ENCODE assay signal across 20 mouse cellular contexts in the genomic region with DNA sequence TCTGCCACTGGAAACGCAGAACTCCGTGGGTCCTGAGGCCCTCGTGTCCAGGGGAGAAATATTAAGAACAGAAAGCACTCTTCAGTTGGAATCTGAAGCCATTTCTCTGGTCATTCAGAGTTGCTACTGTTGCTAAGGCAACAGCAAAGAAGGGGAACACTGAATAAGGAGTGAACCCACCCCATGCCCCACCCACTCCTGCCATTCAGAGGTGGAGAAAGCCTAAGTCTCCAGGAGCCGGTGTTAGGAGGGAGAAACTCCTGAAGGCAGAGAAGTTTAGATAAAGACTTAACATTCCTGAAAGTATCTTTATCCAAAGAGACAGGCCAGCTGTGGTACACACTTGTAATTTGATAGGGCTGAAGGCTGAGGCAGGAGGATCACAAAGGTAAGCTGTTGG. TPM values are rescaled to one million over a fixed set of nuclear protein-coding genes. Genes with fewer than 3 reads are reported as not detected.
"Had no signal": no experiment of that assay in that cellular context is flagged by ENCODE, and none has a peak within 500 bp of the region (broad histone marks: within the 10 kb centered on the region; RNA-seq: fewer than 3 reads in every experiment).

No protein-coding gene starts in this region.

- H3K27ac ChIP-seq: layer of hippocampus, adult 2 months; limb, embryonic 10.5 days; limb, embryonic 13.5 days; liver, embryonic 13.5 days; midbrain, embryonic 10.5 days; midbrain, embryonic 13.5 days; neural tube, embryonic 13.5 days; stomach, embryonic 15.5 days had no signal

- H3K9me3 ChIP-seq: limb, embryonic 10.5 days; limb, embryonic 13.5 days; liver, embryonic 13.5 days; megakaryocyte, embryonic 14.5 days; midbrain, embryonic 10.5 days; midbrain, embryonic 13.5 days; neural tube, embryonic 13.5 days; stomach, embryonic 15.5 days had no signal

- H3K9ac ChIP-seq: limb, embryonic 13.5 days; liver, embryonic 13.5 days; midbrain, embryonic 13.5 days; neural tube, embryonic 13.5 days; stomach, embryonic 15.5 days had no signal

- H3K36me3 ChIP-seq: limb, embryonic 10.5 days; limb, embryonic 13.5 days; liver, embryonic 13.5 days; midbrain, embryonic 10.5 days; midbrain, embryonic 13.5 days; neural tube, embryonic 13.5 days; stomach, embryonic 15.5 days had no signal

- H3K4me3 ChIP-seq: layer of hippocampus, adult 2 months; limb, embryonic 10.5 days; limb, embryonic 13.5 days; liver, embryonic 13.5 days; midbrain, embryonic 10.5 days; midbrain, embryonic 13.5 days; myocyte; neural tube, embryonic 13.5 days; stomach, embryonic 15.5 days had no signal

- DNase-seq: kidney, adult 9 months; kidney, postnatal 14 days; layer of hippocampus, adult 9-11 months; liver, embryonic 13.5 days; lung, adult 2 months; lung, postnatal 36 days; retina, postnatal 1 day; right cerebral cortex, postnatal 25 days; spleen, adult 18-20 months; thymus, postnatal 25 days had no signal

- H3K27me3 ChIP-seq: neural tube, embryonic 13.5 days; stomach, embryonic 15.5 days had no signal

- H3K4me1 ChIP-seq: stomach, embryonic 15.5 days had no signal

RNA-seq across cellular contexts. Expression of a gene that starts 6.2 kb away (rescaled TPM):
- total RNA-seq: monocyte, adult 5-6 weeks had no signal
